ENCODE assay signal across 25 mouse cellular contexts in genomic region chr9:44526337-44527112, GRCm38 (mm10). TPM values are rescaled to one million over a fixed set of nuclear protein-coding genes. Genes with fewer than 3 reads are reported as not detected.
DNase-seq lines count a peak whose midpoint lies in the region; ATAC-seq lines count a peak whose summit lies in the region.
"Had no signal": no experiment of that assay in that cellular context is flagged by ENCODE, and none has a peak within 500 bp of the region (broad histone marks: within the 10 kb centered on the region; RNA-seq: fewer than 3 reads in every experiment).

No protein-coding gene starts in this region.

- no peaks in the 10 kb centered on the region for H3K36me3 ChIP-seq in hindbrain, embryonic 11.5 days (ENCODE audit: control insufficient read depth, insufficient read depth, low read length)
- H3K36me3 ChIP-seq: embryonic facial prominence, embryonic 15.5 days; hindbrain, embryonic 13.5 days; intestine, embryonic 15.5 days had no signal

- peak; percentile 86 for DNase-seq in A20 (ENCODE audit: low read depth, low spot score)
- DNase-seq in CD4-positive, CD25-positive, alpha-beta regulatory T cell, adult 2 months (ENCODE audit: low read depth, low spot score): peak; percentile 80
- DNase-seq in spleen, postnatal 10 days (ENCODE audit: low spot score in 2 of 2): peak; percentile 29 to 73
- DNase-seq in adrenal gland, postnatal 25 days: no peak
- no peak for DNase-seq in layer of hippocampus, adult 11-12 months (ENCODE audit: low spot score)
- DNase-seq in hindbrain, embryonic 11.5 days (ENCODE audit: low spot score): no peak
- DNase-seq: cerebellum, adult 2 months; cerebellum, postnatal 36 days; forebrain, postnatal 0 days; heart, postnatal 10 days had no signal

- H3K9ac ChIP-seq in hindbrain, embryonic 11.5 days (ENCODE audit: low read depth, low read length): no peak overlapping the region
- H3K9ac ChIP-seq: embryonic facial prominence, embryonic 15.5 days; forebrain, postnatal 0 days; hindbrain, embryonic 13.5 days; intestine, embryonic 15.5 days; liver, embryonic 14.5 days had no signal

- no peak overlapping the region for H3K4me2 ChIP-seq in hindbrain, embryonic 11.5 days (replicated peaks; ENCODE audit: low read depth, low read length)
- H3K4me2 ChIP-seq: embryonic facial prominence, embryonic 15.5 days; heart, embryonic 11.5 days; hindbrain, embryonic 13.5 days; intestine, embryonic 15.5 days had no signal

- H3K9me3 ChIP-seq in hindbrain, embryonic 11.5 days (ENCODE audit: control insufficient read depth, low read length): no peaks in the 10 kb centered on the region
- H3K9me3 ChIP-seq: embryonic facial prominence, embryonic 15.5 days; intestine, embryonic 15.5 days had no signal

- H3K27ac ChIP-seq in hindbrain, embryonic 11.5 days (ENCODE audit: low read depth, low read length): no peak overlapping the region
- H3K27ac ChIP-seq: embryonic facial prominence, embryonic 15.5 days; hindbrain, embryonic 13.5 days; intestine, embryonic 15.5 days; liver, embryonic 14.5 days had no signal

- 56% methylated on average over 9 of the region's 9 CpGs for WGBS in hindbrain, embryonic 11.5 days

- peak; percentile 75 for ATAC-seq in inflammation-experienced regulatory T-cells, adult 6 months
- ATAC-seq in hindbrain, embryonic 11.5 days (ENCODE audit: low FRiP score): no peak
- ATAC-seq: forebrain, postnatal 0 days; intestine, embryonic 15.5 days; lung, postnatal 0 days had no signal

- no peak overlapping the region for H3K4me3 ChIP-seq in hindbrain, embryonic 11.5 days (ENCODE audit: low read depth, low read length)
- H3K4me3 ChIP-seq: embryonic facial prominence, embryonic 15.5 days; hindbrain, embryonic 13.5 days; intestine, embryonic 15.5 days had no signal

- H3K27me3 ChIP-seq in hindbrain, embryonic 11.5 days (ENCODE audit: control insufficient read depth, insufficient read depth, low read length): no peaks in the 10 kb centered on the region
- H3K27me3 ChIP-seq: embryonic facial prominence, embryonic 15.5 days; hindbrain, embryonic 13.5 days; intestine, embryonic 15.5 days had no signal

- no peaks in the 10 kb centered on the region for H3K4me1 ChIP-seq in hindbrain, embryonic 11.5 days (replicated peaks; ENCODE audit: control insufficient read depth, insufficient read depth, low read length)
- H3K4me1 ChIP-seq: embryonic facial prominence, embryonic 15.5 days; intestine, embryonic 15.5 days had no signal

RNA-seq across cellular contexts. Expression of gene Cxcr5, which starts 35.2 kb away (rescaled TPM):
- polyA plus RNA-seq in inflammation-experienced regulatory T-cells, adult 6 months (2017; shearing (Covaris generic)): 100 to 1,000 TPM in 2 of 3 experiments, 10 to 100 TPM in 1; 62.4 to 131 (median 115) TPM
- total RNA-seq in adrenal gland, postnatal 25 days (2021): 0.18 TPM in 1 of 2 replicates, not detected in the other
- 0.11 and 0.48 TPM in 2 replicates for polyA plus RNA-seq in hindbrain, embryonic 11.5 days (2014; fragmentation: Nextera tagmentation; extraction: Ambion mirVana)
- total RNA-seq: forebrain, postnatal 0 days; layer of hippocampus, adult 18-20 months; layer of hippocampus, postnatal 25 days; left cerebral cortex, postnatal 10 days; megakaryocyte progenitor cell, adult 5-6 weeks; MEL; midbrain, postnatal 0 days had no signal
- polyA plus RNA-seq: forebrain, postnatal 0 days; kidney, embryonic 14.5 days; midbrain, postnatal 0 days; neural tube, embryonic 11.5 days had no signal

RNA-seq across cellular contexts. Expression of gene Bcl9l, which starts 43.9 kb away (rescaled TPM):
- 10 to 100 TPM; 11.1 to 12.4 (median 12.2) TPM for polyA plus RNA-seq in inflammation-experienced regulatory T-cells, adult 6 months (2017; shearing (Covaris generic))
- total RNA-seq in adrenal gland, postnatal 25 days (2021): 56.0 and 82.0 TPM in 2 replicates
- polyA plus RNA-seq in hindbrain, embryonic 11.5 days (2014; fragmentation: Nextera tagmentation; extraction: Ambion mirVana): 8.6 and 10.1 TPM in 2 replicates

Comparison
In these comparisons a context has a peak if more than half of its experiments do, and no peak if none do; other contexts are left out.
1. DNase-seq: peak in A20 (single experiment), CD4-positive, CD25-positive, alpha-beta regulatory T cell, adult 2 months (single experiment) and spleen, postnatal 10 days (2 of 2); none in adrenal gland, postnatal 25 days (single experiment), layer of hippocampus, adult 11-12 months (single experiment) and hindbrain, embryonic 11.5 days (single experiment).
2. RNA of gene Cxcr5, which starts 35.2 kb away (polyA plus RNA-seq): 62.4 to 131 TPM in inflammation-experienced regulatory T-cells, adult 6 months; 0.11 to 0.48 TPM in hindbrain, embryonic 11.5 days; every median in the first group is over 10 times any median in the second.